Mouse (Mus musculus): ENCODE measurements around the gene Adamtsl5. TPM values are rescaled to one million over a fixed set of nuclear protein-coding genes. Genes with fewer than 3 reads are reported as not detected.

Adamtsl5 gene
- polyA plus RNA-seq, 1 experiment from 2014 or later, result 1.3 TPM

- Histone ChIP-seq H3K4me1 (peaks cover 17% of the 10 kb centered on the region), H3K27ac (no peak overlapping the region), H3K36me3 (no peaks in the 10 kb centered on the region), H3K27me3 (ENCODE audit: insufficient read depth, poor library complexity, severe bottlenecking) (peaks cover 65% of the 10 kb centered on the region), H3K4me3 (no peak overlapping the region), H3K9me3 (0 out of 2 replicates have a peak, but pooled peaks cover 4% of the 10 kb centered on the region)
- WGBS, result 81% methylated on average over 6 of the region's 6 CpGs
- no peak for DNase-seq (ENCODE audit: low spot score)
Observed at GRCm38 (mm10) chr10:80368392-80368791, 20.2 kb upstream of the Adamtsl5 start.

GRCm38 (mm10) chr10:80367954-80368353, 19.7 kb upstream of the Adamtsl5 start:
- H3K27me3 ChIP-seq (ENCODE audit: insufficient read depth, poor library complexity, severe bottlenecking), result peaks cover 65% of the 10 kb centered on the region
- H3K36me3 ChIP-seq, result no peaks in the 10 kb centered on the region
- no peak overlapping the region for H3K4me3 ChIP-seq
- DNase-seq (ENCODE audit: low spot score), result no peak
- 66% methylated on average over 5 of the region's 5 CpGs for WGBS
- no peak overlapping the region for H3K27ac ChIP-seq
- H3K4me1 ChIP-seq, result peaks cover 17% of the 10 kb centered on the region
- 0 out of 2 replicates have a peak, but pooled peaks cover 4% of the 10 kb centered on the region for H3K9me3 ChIP-seq

- DNase-seq (ENCODE audit: low spot score), result no peak
- Histone ChIP-seq H3K36me3 (no peaks in the 10 kb centered on the region), H3K4me1 (peaks cover 7% of the 10 kb centered on the region), H3K27me3 (ENCODE audit: insufficient read depth, poor library complexity, severe bottlenecking) (peaks cover 71% of the 10 kb centered on the region), H3K27ac (no peak overlapping the region), H3K9me3 (0 out of 2 replicates have a peak, but pooled peaks cover 4% of the 10 kb centered on the region), H3K4me3 (no peak overlapping the region)
- WGBS, result 60% methylated on average over 6 of the region's 6 CpGs
Observed at GRCm38 (mm10) chr10:80365736-80366135, 17.5 kb upstream of the Adamtsl5 start.

- H3K4me1 ChIP-seq, result peaks cover 7% of the 10 kb centered on the region
- H3K27ac ChIP-seq, result no peak overlapping the region
- no peaks in the 10 kb centered on the region for H3K36me3 ChIP-seq
- 50% methylated on average over 6 of the region's 6 CpGs for WGBS
- H3K9me3 ChIP-seq, result 0 out of 2 replicates have a peak, but pooled peaks cover 4% of the 10 kb centered on the region
- peaks cover 91% of the 10 kb centered on the region for H3K27me3 ChIP-seq (ENCODE audit: insufficient read depth, poor library complexity, severe bottlenecking)
- no peak overlapping the region for H3K4me3 ChIP-seq
- DNase-seq (ENCODE audit: low spot score), result no peak
Observed at GRCm38 (mm10) chr10:80363734-80364133, 15.5 kb upstream of the Adamtsl5 start.

- no peak for DNase-seq (ENCODE audit: low spot score)
- peaks cover 94% of the 10 kb centered on the region for H3K27me3 ChIP-seq (ENCODE audit: insufficient read depth, poor library complexity, severe bottlenecking)
- H3K9me3 ChIP-seq, result no peaks in the 10 kb centered on the region
- 7% methylated on average over 31 of the region's 31 CpGs for WGBS
- H3K27ac ChIP-seq, result no peak overlapping the region
- no peaks in the 10 kb centered on the region for H3K36me3 ChIP-seq
- H3K4me3 ChIP-seq, result peak overlapping the region; percentile 44
- peaks cover 19% of the 10 kb centered on the region for H3K4me1 ChIP-seq
Observed at GRCm38 (mm10) chr10:80357994-80358639, 9.9 kb upstream of the Adamtsl5 start.

- no peak overlapping the region for H3K27ac ChIP-seq
- no peak overlapping the region for H3K4me3 ChIP-seq
- no peaks in the 10 kb centered on the region for H3K9me3 ChIP-seq
- H3K27me3 ChIP-seq (ENCODE audit: insufficient read depth, poor library complexity, severe bottlenecking), result peaks cover 94% of the 10 kb centered on the region
- WGBS, result 34% methylated on average over 7 of the region's 7 CpGs
- no peaks in the 10 kb centered on the region for H3K36me3 ChIP-seq
- no peak for DNase-seq (ENCODE audit: low spot score)
- H3K4me1 ChIP-seq, result peaks cover 26% of the 10 kb centered on the region
Observed at GRCm38 (mm10) chr10:80357336-80357735, 9.1 kb upstream of the Adamtsl5 start.

GRCm38 (mm10) chr10:80356737-80357136, 8.5 kb upstream of the Adamtsl5 start:
- Histone ChIP-seq H3K27me3 (ENCODE audit: insufficient read depth, poor library complexity, severe bottlenecking) (peaks cover 99% of the 10 kb centered on the region), H3K4me3 (peak overlapping the region; percentile 49), H3K9me3 (no peaks in the 10 kb centered on the region), H3K27ac (no peak overlapping the region), H3K36me3 (no peaks in the 10 kb centered on the region), H3K4me1 (peaks cover 28% of the 10 kb centered on the region)
- DNase-seq (ENCODE audit: low spot score), result no peak
- 4% methylated on average over 34 of the region's 34 CpGs for WGBS

GRCm38 (mm10) chr10:80356001-80356682, 7.9 kb upstream of the Adamtsl5 start, which contains the start of gene Plk5:
TSS of gene Plk5 (plus strand) at chr10:80356459.
- DNase-seq (ENCODE audit: low spot score), result no peak
- H3K36me3 ChIP-seq, result no peaks in the 10 kb centered on the region
- H3K4me1 ChIP-seq, result peaks cover 28% of the 10 kb centered on the region
- no peaks in the 10 kb centered on the region for H3K9me3 ChIP-seq
- H3K4me3 ChIP-seq, result peak within 1 kb of the TSS; percentile 49
- 2% methylated on average over 52 of the region's 53 CpGs for WGBS
- peaks cover 99% of the 10 kb centered on the region for H3K27me3 ChIP-seq (ENCODE audit: insufficient read depth, poor library complexity, severe bottlenecking)
- no peak within 1 kb of the TSS for H3K27ac ChIP-seq

GRCm38 (mm10) chr10:80355431-80355830, 7.2 kb upstream of the Adamtsl5 start:
- Histone ChIP-seq H3K4me1 (peaks cover 29% of the 10 kb centered on the region), H3K4me3 (no peak overlapping the region), H3K27ac (no peak overlapping the region), H3K36me3 (no peaks in the 10 kb centered on the region), H3K9me3 (no peaks in the 10 kb centered on the region), H3K27me3 (ENCODE audit: insufficient read depth, poor library complexity, severe bottlenecking) (peaks cover 99% of the 10 kb centered on the region)
- no peak for DNase-seq (ENCODE audit: low spot score)
- WGBS, result 13% methylated on average over 9 of the region's 9 CpGs

GRCm38 (mm10) chr10:80352727-80353126, 4.5 kb upstream of the Adamtsl5 start:
- H3K4me1 ChIP-seq, result peaks cover 43% of the 10 kb centered on the region

GRCm38 (mm10) chr10:80351896-80352295, 3.7 kb upstream of the Adamtsl5 start:
- no peaks in the 10 kb centered on the region for H3K36me3 ChIP-seq
- H3K27ac ChIP-seq, result no peak overlapping the region
- 26% methylated on average over 11 of the region's 11 CpGs for WGBS

More at GRCm38 (mm10) chr10:80352727-80353126, 4.5 kb upstream of the Adamtsl5 start:
- no peak for DNase-seq (ENCODE audit: low spot score)
- Histone ChIP-seq H3K27ac (no peak overlapping the region), H3K4me3 (no peak overlapping the region), H3K36me3 (no peaks in the 10 kb centered on the region), H3K9me3 (no peaks in the 10 kb centered on the region), H3K27me3 (ENCODE audit: insufficient read depth, poor library complexity, severe bottlenecking) (peaks cover 99% of the 10 kb centered on the region)
- 41% methylated on average over 8 of the region's 8 CpGs for WGBS

GRCm38 (mm10) chr10:80350292-80350691, 2.1 kb upstream of the Adamtsl5 start:
- Histone ChIP-seq H3K4me1 (peaks cover 37% of the 10 kb centered on the region), H3K4me3 (no peak overlapping the region), H3K27ac (no peak overlapping the region), H3K36me3 (no peaks in the 10 kb centered on the region), H3K27me3 (ENCODE audit: insufficient read depth, poor library complexity, severe bottlenecking) (peaks cover 99% of the 10 kb centered on the region), H3K9me3 (no peaks in the 10 kb centered on the region)
- peak; percentile 92 for DNase-seq (ENCODE audit: low spot score)
- 5% methylated on average over 7 of the region's 7 CpGs for WGBS

More at GRCm38 (mm10) chr10:80351896-80352295, 3.7 kb upstream of the Adamtsl5 start:
- H3K9me3 ChIP-seq, result no peaks in the 10 kb centered on the region
- no peak overlapping the region for H3K4me3 ChIP-seq
- H3K27me3 ChIP-seq (ENCODE audit: insufficient read depth, poor library complexity, severe bottlenecking), result peaks cover 99% of the 10 kb centered on the region
- no peak for DNase-seq (ENCODE audit: low spot score)
- peaks cover 43% of the 10 kb centered on the region for H3K4me1 ChIP-seq

- peaks cover 49% of the 10 kb centered on the region for H3K4me1 ChIP-seq
- H3K27ac ChIP-seq, result peak overlapping the region; percentile 17
- H3K36me3 ChIP-seq, result no peaks in the 10 kb centered on the region
- peak overlapping the region; percentile 55 for H3K4me3 ChIP-seq
- no peaks in the 10 kb centered on the region for H3K9me3 ChIP-seq
- H3K27me3 ChIP-seq (ENCODE audit: insufficient read depth, poor library complexity, severe bottlenecking), result peaks cover 100% of the 10 kb centered on the region
- no peak for DNase-seq (ENCODE audit: low spot score)
- 15% methylated on average over 26 of the region's 26 CpGs for WGBS
Observed at GRCm38 (mm10) chr10:80348981-80349380, 769 bp upstream of the Adamtsl5 start.

Data from heart, embryonic 10.5 days (tissue).